Mouse (Mus musculus): ENCODE measurements around the gene Caps2. TPM values are rescaled to one million over a fixed set of nuclear protein-coding genes. Genes with fewer than 3 reads are reported as not detected.
"Not testable (repeated sequence)": the region's sequence is repeated elsewhere in the genome, so short reads cannot be mapped to it uniquely, and the experiment has no call there.

Gene Caps2
- polyA plus RNA-seq, 1 experiment from 2014 or later: 0.88 TPM

GRCm38 (mm10) chr10:112229091-112229843 is 65.8 kb downstream of the Caps2 start:
- DNase-seq (ENCODE audit: low spot score); H3K9me3 ChIP-seq (replicated peaks); H3K36me3 ChIP-seq; H3K4me1 ChIP-seq; H3K4me3 ChIP-seq; H3K27ac ChIP-seq; H3K27me3 ChIP-seq (ENCODE audit: low read depth, poor library complexity, severe bottlenecking): not testable (repeated sequence)
- 64% methylated on average over 6 of the region's 6 CpGs for WGBS

DNA sequence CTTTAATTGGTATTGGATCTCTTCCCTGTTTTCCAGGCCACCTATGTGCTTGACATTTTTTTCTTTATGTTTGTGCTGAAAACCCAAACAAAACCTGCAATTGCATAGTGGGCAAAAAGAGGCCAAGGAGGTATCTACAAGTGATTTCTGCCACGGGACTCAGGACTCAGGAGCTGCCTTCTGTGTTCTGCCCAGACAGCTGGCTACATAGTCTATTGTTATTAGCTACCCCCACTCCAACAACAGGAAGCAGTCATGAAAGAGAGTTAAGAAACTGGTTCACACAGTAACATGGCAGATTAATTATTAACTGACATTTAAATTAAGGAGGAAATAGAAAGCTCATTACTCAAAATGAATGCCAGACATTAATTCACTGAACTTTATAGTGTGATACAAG is 69.3 kb downstream of the Caps2 start:
- H3K9me3 ChIP-seq (replicated peaks); H3K36me3 ChIP-seq; H3K27me3 ChIP-seq (ENCODE audit: low read depth, poor library complexity, severe bottlenecking); H3K27ac ChIP-seq; DNase-seq (ENCODE audit: low spot score); H3K4me3 ChIP-seq; H3K4me1 ChIP-seq: not testable (repeated sequence)
- 54% methylated on average over 1 of the region's 1 CpGs for WGBS

GRCm38 (mm10) chr10:112235396-112235940 is 72.0 kb downstream of the Caps2 start:
- not testable (repeated sequence) for H3K9me3 ChIP-seq (replicated peaks); DNase-seq (ENCODE audit: low spot score); H3K4me3 ChIP-seq; H3K4me1 ChIP-seq; H3K36me3 ChIP-seq; H3K27ac ChIP-seq; H3K27me3 ChIP-seq (ENCODE audit: low read depth, poor library complexity, severe bottlenecking)
- 86% methylated on average over 5 of the region's 5 CpGs for WGBS

DNA sequence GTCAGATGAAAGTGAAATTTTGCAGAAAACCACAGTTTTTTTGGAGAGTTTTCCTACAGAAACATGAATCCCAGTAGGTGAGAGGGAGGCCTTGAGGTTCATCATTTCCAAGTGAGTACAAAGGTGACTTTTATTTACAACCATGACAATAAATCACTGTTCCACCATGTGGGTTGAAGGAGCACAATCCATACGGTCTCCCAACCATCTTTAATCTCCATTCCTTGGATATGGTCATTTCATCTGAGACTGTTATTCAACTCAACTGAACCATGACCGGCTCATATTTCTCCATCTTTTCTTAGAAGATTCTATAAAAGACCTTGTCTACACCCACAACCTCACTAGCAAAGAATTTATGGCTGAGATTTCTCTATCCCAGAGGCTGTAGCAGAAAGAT is 84.9 kb downstream of the Caps2 start:
- DNase-seq (ENCODE audit: low spot score): no peak
- H3K27me3 ChIP-seq (ENCODE audit: low read depth, poor library complexity, severe bottlenecking): no peaks in the 10 kb centered on the region
- H3K27ac ChIP-seq: no peak overlapping the region
- H3K4me1 ChIP-seq: no peaks in the 10 kb centered on the region
- H3K4me3 ChIP-seq: no peak overlapping the region
- no peaks in the 10 kb centered on the region for H3K36me3 ChIP-seq
- WGBS: 71% methylated on average over 2 of the region's 2 CpGs
- no peaks in the 10 kb centered on the region for H3K9me3 ChIP-seq (replicated peaks)

- no peak for DNase-seq (ENCODE audit: low spot score)
- Histone ChIP-seq H3K4me1 (no peaks in the 10 kb centered on the region), H3K27ac (no peak overlapping the region), H3K27me3 (ENCODE audit: low read depth, poor library complexity, severe bottlenecking) (peaks cover 12% of the 10 kb centered on the region; the same call in 1 of the 2 replicates), H3K36me3 (no peaks in the 10 kb centered on the region), H3K4me3 (no peak overlapping the region), H3K9me3 (replicated peaks) (no peaks in the 10 kb centered on the region)
- 88% methylated on average over 3 of the region's 3 CpGs for WGBS
Measured at GRCm38 (mm10) chr10:112263467-112263866, 100.0 kb downstream of the Caps2 start.

Other genes with a start within 250 kb of the Caps2 start
- gene Krr1, start 191.0 kb upstream of the Caps2 start, polyA plus RNA-seq (2016; fragmentation: Nextera tagmentation; extraction: Ambion mirVana): 53.3 and 58.7 TPM in 2 replicates
- 0.78 and 1.2 TPM in 2 replicates for gene Glipr1, start 161.0 kb upstream of the Caps2 start, polyA plus RNA-seq (2016; fragmentation: Nextera tagmentation; extraction: Ambion mirVana)
- gene Glipr1l1, start 103.4 kb upstream of the Caps2 start, polyA plus RNA-seq (2016; fragmentation: Nextera tagmentation; extraction: Ambion mirVana): not detected in 2 replicates
- gene Glipr1l2, start 80.3 kb upstream of the Caps2 start, polyA plus RNA-seq (2016; fragmentation: Nextera tagmentation; extraction: Ambion mirVana): not detected in 2 replicates
- not detected in 2 replicates for gene Glipr1l3, start 3.3 kb upstream of the Caps2 start, polyA plus RNA-seq (2016; fragmentation: Nextera tagmentation; extraction: Ambion mirVana)
- 0.05 and 0.09 TPM in 2 replicates for gene Kcnc2, start 107.5 kb downstream of the Caps2 start, polyA plus RNA-seq (2016; fragmentation: Nextera tagmentation; extraction: Ambion mirVana)

Measured in limb, embryonic 10.5 days (tissue).